In the genomic region with DNA sequence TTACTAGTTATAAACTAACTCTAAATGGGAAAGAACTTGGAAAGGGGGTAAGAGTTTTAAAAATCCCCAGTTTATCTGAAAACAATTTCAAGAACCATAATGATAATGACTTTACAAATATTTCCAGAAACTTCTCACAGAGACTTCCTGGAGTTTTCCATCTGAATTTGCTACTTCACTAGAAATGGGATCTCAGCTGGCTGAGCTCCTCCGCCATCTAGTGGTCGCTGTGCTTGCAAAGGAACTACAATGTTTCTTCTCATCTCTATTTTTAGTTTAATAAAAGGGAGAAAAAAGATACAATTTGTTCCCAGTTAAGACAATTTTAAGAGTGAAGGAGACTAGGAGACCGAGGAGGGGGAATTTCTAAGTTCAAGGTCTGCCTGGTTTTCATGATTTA, we compare ENCODE assay signal across 10 mouse cellular contexts. TPM values are rescaled to one million over a fixed set of nuclear protein-coding genes. Genes with fewer than 3 reads are reported as not detected.
DNase-seq lines count a peak whose midpoint lies in the region; ATAC-seq and TF ChIP-seq lines count a peak whose summit lies in the region.
"Had no signal": no experiment of that assay in that cellular context is flagged by ENCODE, and none has a peak within 500 bp of the region (broad histone marks: within the 10 kb centered on the region; RNA-seq: fewer than 3 reads in every experiment).

No protein-coding gene starts in this region.

- peak; percentile 83 for TF ChIP-seq CTCF in kidney, postnatal 0 days (IDR thresholded peaks at IDR 0.05; ENCODE audit: low read depth)

- no peak for ATAC-seq in midbrain, embryonic 14.5 days (ENCODE audit: low FRiP score, low TSS enrichment)
- ATAC-seq in midbrain, embryonic 13.5 days: no peak
- no peak for ATAC-seq in kidney, postnatal 0 days (replicated peaks; ENCODE audit: low FRiP score, low read depth)

- 27% methylated on average over 3 of the region's 3 CpGs for WGBS in midbrain, embryonic 14.5 days
- WGBS in midbrain, embryonic 13.5 days: 28% methylated on average over 3 of the region's 3 CpGs
- 18% methylated on average over 3 of the region's 3 CpGs for WGBS in kidney, postnatal 0 days

- no peak overlapping the region for H3K27ac ChIP-seq in midbrain, embryonic 14.5 days (replicated peaks; ENCODE audit: low read depth, low read length)
- no peak overlapping the region for H3K27ac ChIP-seq in midbrain, embryonic 13.5 days
- no peak overlapping the region for H3K27ac ChIP-seq in kidney, postnatal 0 days
- H3K27ac ChIP-seq: heart, embryonic 13.5 days; midbrain, embryonic 12.5 days had no signal

- H3K4me1 ChIP-seq in midbrain, embryonic 14.5 days (ENCODE audit: control insufficient read depth, insufficient read depth, low read length): no peaks in the 10 kb centered on the region
- no peaks in the 10 kb centered on the region for H3K4me1 ChIP-seq in midbrain, embryonic 13.5 days (replicated peaks)
- no peaks in the 10 kb centered on the region for H3K4me1 ChIP-seq in kidney, postnatal 0 days (replicated peaks; ENCODE audit: insufficient read depth, low read length)
- H3K4me1 ChIP-seq: heart, embryonic 13.5 days; midbrain, embryonic 12.5 days had no signal

- no peak overlapping the region for H3K4me2 ChIP-seq in midbrain, embryonic 14.5 days (ENCODE audit: low read length)
- H3K4me2 ChIP-seq in midbrain, embryonic 13.5 days (replicated peaks): no peak overlapping the region
- no peak overlapping the region for H3K4me2 ChIP-seq in kidney, postnatal 0 days (ENCODE audit: low read length)
- H3K4me2 ChIP-seq: heart, embryonic 13.5 days; midbrain, embryonic 12.5 days had no signal

- H3K27me3 ChIP-seq in midbrain, embryonic 14.5 days (ENCODE audit: control insufficient read depth, insufficient read depth, low read length): no peaks in the 10 kb centered on the region
- no peaks in the 10 kb centered on the region for H3K27me3 ChIP-seq in midbrain, embryonic 13.5 days
- no peaks in the 10 kb centered on the region for H3K27me3 ChIP-seq in kidney, postnatal 0 days (ENCODE audit: insufficient read depth, low read length)
- H3K27me3 ChIP-seq: heart, embryonic 13.5 days; midbrain, embryonic 12.5 days had no signal

- H3K4me3 ChIP-seq in midbrain, embryonic 14.5 days (replicated peaks; ENCODE audit: low read depth, low read length): no peak overlapping the region
- no peak overlapping the region for H3K4me3 ChIP-seq in midbrain, embryonic 13.5 days (replicated peaks)
- no peak overlapping the region for H3K4me3 ChIP-seq in kidney, postnatal 0 days (replicated peaks; ENCODE audit: low read depth, low read length)
- H3K4me3 ChIP-seq: heart, embryonic 13.5 days; midbrain, embryonic 12.5 days had no signal

- no peaks in the 10 kb centered on the region for H3K9me3 ChIP-seq in midbrain, embryonic 14.5 days (ENCODE audit: control insufficient read depth, low read length)
- H3K9me3 ChIP-seq in midbrain, embryonic 13.5 days: no peaks in the 10 kb centered on the region
- H3K9me3 ChIP-seq in kidney, postnatal 0 days (replicated peaks; ENCODE audit: low read length): no peaks in the 10 kb centered on the region
- H3K9me3 ChIP-seq: heart, embryonic 13.5 days; midbrain, embryonic 12.5 days had no signal

- no peak overlapping the region for H3K9ac ChIP-seq in midbrain, embryonic 14.5 days (replicated peaks; ENCODE audit: low read length)
- H3K9ac ChIP-seq in midbrain, embryonic 13.5 days (replicated peaks): no peak overlapping the region
- no peak overlapping the region for H3K9ac ChIP-seq in kidney, postnatal 0 days (ENCODE audit: low read depth, low read length)
- H3K9ac ChIP-seq: heart, embryonic 13.5 days; midbrain, embryonic 12.5 days had no signal

- peaks cover 85% of the 10 kb centered on the region for H3K36me3 ChIP-seq in midbrain, embryonic 14.5 days (ENCODE audit: control insufficient read depth, insufficient read depth, low read length)
- peaks cover 79% of the 10 kb centered on the region for H3K36me3 ChIP-seq in midbrain, embryonic 13.5 days
- peaks cover 58% of the 10 kb centered on the region for H3K36me3 ChIP-seq in kidney, postnatal 0 days (ENCODE audit: insufficient read depth, low read length)

- peak; percentile 79 to 82 for DNase-seq in cerebellum, postnatal 10 days
- no peak for DNase-seq in cerebellum, adult 8-10 months
- DNase-seq in midbrain, embryonic 14.5 days: peak; percentile 85
- peak; percentile 45 for DNase-seq in c-Kit-positive CD71-positive TER-119-positive erythroid progenitor cells, embryonic 14.5 days (ENCODE audit: low spot score)
- peak; percentile 87 for DNase-seq in kidney, postnatal 0 days (ENCODE audit: low spot score)
- peak; percentile 77 for DNase-seq in lung, postnatal 10 days
- DNase-seq in thymus, postnatal 0 days (ENCODE audit: low spot score): peak; percentile 33

RNA-seq across cellular contexts. Expression of a gene that starts 13.4 kb away (rescaled TPM):
- polyA plus RNA-seq in midbrain, embryonic 14.5 days (2014; fragmentation: Nextera tagmentation; extraction: Ambion mirVana): 2.7 and 3.7 TPM in 2 replicates
- 3.0 and 4.1 TPM in 2 replicates for polyA plus RNA-seq in midbrain, embryonic 13.5 days (2015; fragmentation: Nextera tagmentation; extraction: Ambion mirVana)
- polyA plus RNA-seq in kidney, postnatal 0 days (2015; fragmentation: Nextera tagmentation; extraction: Ambion mirVana): 18.2 and 18.3 TPM in 2 replicates
- 86.6 and 108 TPM in 2 replicates for polyA plus RNA-seq in thymus, postnatal 0 days (2015; fragmentation: Nextera tagmentation; extraction: Ambion mirVana)

RNA-seq across cellular contexts. Expression of a gene that starts 13.7 kb away (rescaled TPM):
- 44.8 and 52.6 TPM in 2 replicates for polyA plus RNA-seq in midbrain, embryonic 14.5 days (2014; fragmentation: Nextera tagmentation; extraction: Ambion mirVana)
- 48.4 and 49.7 TPM in 2 replicates for polyA plus RNA-seq in midbrain, embryonic 13.5 days (2015; fragmentation: Nextera tagmentation; extraction: Ambion mirVana)
- 46.8 and 47.6 TPM in 2 replicates for polyA plus RNA-seq in kidney, postnatal 0 days (2015; fragmentation: Nextera tagmentation; extraction: Ambion mirVana)
- polyA plus RNA-seq in thymus, postnatal 0 days (2015; fragmentation: Nextera tagmentation; extraction: Ambion mirVana): 45.7 and 49.9 TPM in 2 replicates

RNA-seq across cellular contexts. Expression of a gene that starts 16.0 kb away (rescaled TPM):
- 1.2 and 2.3 TPM in 2 replicates for polyA plus RNA-seq in midbrain, embryonic 14.5 days (2014; fragmentation: Nextera tagmentation; extraction: Ambion mirVana)
- polyA plus RNA-seq in midbrain, embryonic 13.5 days (2015; fragmentation: Nextera tagmentation; extraction: Ambion mirVana): 1.8 and 2.3 TPM in 2 replicates
- 2.0 and 2.1 TPM in 2 replicates for polyA plus RNA-seq in kidney, postnatal 0 days (2015; fragmentation: Nextera tagmentation; extraction: Ambion mirVana)
- 5.6 and 6.6 TPM in 2 replicates for polyA plus RNA-seq in thymus, postnatal 0 days (2015; fragmentation: Nextera tagmentation; extraction: Ambion mirVana)

RNA-seq across cellular contexts. Expression of a gene that starts 41.3 kb away (rescaled TPM):
- 21.8 and 29.8 TPM in 2 replicates for polyA plus RNA-seq in midbrain, embryonic 14.5 days (2014; fragmentation: Nextera tagmentation; extraction: Ambion mirVana)
- polyA plus RNA-seq in midbrain, embryonic 13.5 days (2015; fragmentation: Nextera tagmentation; extraction: Ambion mirVana): 18.1 TPM in 2 replicates
- 9.7 and 10.1 TPM in 2 replicates for polyA plus RNA-seq in kidney, postnatal 0 days (2015; fragmentation: Nextera tagmentation; extraction: Ambion mirVana)
- polyA plus RNA-seq in thymus, postnatal 0 days (2015; fragmentation: Nextera tagmentation; extraction: Ambion mirVana): 7.2 and 7.6 TPM in 2 replicates
